Comparison of ENCODE assay signal across 8 mouse cellular contexts in genomic region chr1:119504260-119505062, GRCm38 (mm10). TPM values are rescaled to one million over a fixed set of nuclear protein-coding genes. Genes with fewer than 3 reads are reported as not detected.
A peak's percentile ranks its signal among the peaks of the same experiment; 100 is the strongest.
DNase-seq lines count a peak whose midpoint lies in the region; ATAC-seq lines count a peak whose summit lies in the region.

TSS of gene Ralb (minus strand) at chr1:119504794.

- peak; percentile 91 for ATAC-seq in megakaryocyte progenitor cell, adult 5-6 weeks (replicated peaks; ENCODE audit: poor library complexity)

- DNase-seq in adipocyte (ENCODE audit: low spot score), result peak; percentile 99
- DNase-seq in embryo, embryonic 10 days (ENCODE audit: low spot score), result peak; percentile 98
- peak; percentile 91 for DNase-seq in gastrocnemius, postnatal 10 days
- DNase-seq in induced T-regulatory cell, adult 2 months (ENCODE audit: low read depth), result peak; percentile 96
- peak; percentile 97 to 98 for DNase-seq in left cerebral cortex, adult 9 months (ENCODE audit: low spot score in 2 of 2)
- DNase-seq in right cerebral cortex, postnatal 14 days, result peak; percentile 92
- DNase-seq in urinary bladder, postnatal 36 days (ENCODE audit: low spot score in 2 of 2), result peak; percentile 97 to 98

RNA-seq across cellular contexts. Expression of gene Ralb, which starts in this region (rescaled TPM):
- total RNA-seq in gastrocnemius, postnatal 10 days (2021), result 10 to 100 TPM; 23.8 to 29.8 TPM
- total RNA-seq in megakaryocyte progenitor cell, adult 5-6 weeks (2015), result 10.4 and 12.1 TPM in 2 replicates
- total RNA-seq in megakaryocyte progenitor cell, adult 5-6 weeks (2017), result 23.6 and 24.3 TPM in 2 replicates

Comparison
In these comparisons a context has a peak if more than half of its experiments do, and no peak if none do; other contexts are left out.
1. Peak in every context shown above with its lines: DNase-seq and ATAC-seq.